Mouse (Mus musculus) ZHBTc4 (cell line): ENCODE data around the gene Ap1s2.

ENCODE experiments used
- DNase-seq: peaks from one replicate; pipeline ENCODE4 v3.0.0-alpha.2; 2011; ENCODE audit warnings: low read depth, low spot score

Gene Ap1s2

GRCm38 (mm10) chrX:163908337-163909250 is at the start of gene Ap1s2:
Gene Ap1s2 (plus strand): TSS chrX:163909017.
- peak; percentile 96 for DNase-seq

DNA sequence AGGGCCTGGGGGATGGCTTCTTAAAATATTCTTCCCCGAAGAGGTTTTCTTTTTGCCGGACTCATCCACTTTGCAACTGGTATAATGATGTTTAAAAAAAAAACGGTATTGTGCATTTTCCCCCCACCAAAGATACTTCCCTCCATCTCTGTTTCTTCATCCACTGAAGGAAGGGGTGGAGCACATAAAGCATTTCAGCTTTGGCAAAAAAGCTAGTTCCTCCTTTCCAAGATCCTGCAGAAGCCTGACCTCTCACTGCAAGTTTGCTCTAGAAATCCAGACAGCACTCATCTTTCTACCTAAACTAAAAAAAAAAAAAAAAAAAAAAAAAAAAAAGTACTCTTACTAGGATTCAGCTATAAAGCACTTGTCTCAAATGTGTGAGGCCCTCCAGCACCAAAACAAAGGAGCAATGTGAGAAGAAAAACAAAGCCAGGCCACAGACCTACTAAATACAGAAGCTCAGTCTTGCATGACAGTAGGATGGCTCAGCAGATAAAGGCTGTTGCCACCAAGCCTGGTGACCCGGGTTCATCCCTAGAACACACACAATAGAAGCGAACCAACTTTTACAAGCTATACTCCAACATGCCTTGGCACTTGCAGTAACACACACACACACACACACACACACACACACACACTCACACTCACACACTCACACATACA is 41.0 kb upstream of the Ap1s2 start:
- no peak for DNase-seq

DNA sequence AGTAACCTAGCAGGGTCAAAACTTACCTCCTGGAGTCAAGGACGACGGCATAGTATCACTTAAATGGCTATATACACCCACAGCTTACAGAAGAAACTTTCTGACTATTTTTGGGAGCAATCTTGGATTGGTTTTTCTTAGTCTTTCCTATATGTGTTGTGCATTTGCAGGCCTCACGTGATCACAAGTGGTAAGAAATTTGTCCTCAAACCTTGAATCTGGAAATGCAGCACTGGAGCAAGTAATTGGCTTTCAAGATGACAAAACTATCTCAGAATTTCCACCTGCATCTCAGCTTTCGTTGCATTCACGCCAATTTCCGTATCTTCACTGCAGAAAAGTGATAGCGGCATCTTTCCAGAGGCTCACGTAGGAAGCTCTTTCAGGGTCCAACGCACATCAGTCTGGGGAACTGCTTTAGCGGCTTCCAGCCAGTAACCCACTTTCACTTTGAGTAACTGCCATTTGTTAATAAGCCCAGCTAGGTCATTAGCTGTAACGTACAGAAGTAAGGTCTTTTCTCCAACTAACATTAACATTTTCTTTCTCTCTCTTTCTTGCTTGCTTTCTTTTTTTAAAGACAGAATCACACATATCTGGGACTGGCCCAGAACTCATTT is 40.0 kb upstream of the Ap1s2 start:
- no peak for DNase-seq

- no peak for DNase-seq
These were observed 32.9 kb upstream of the Ap1s2 start for GRCm38 (mm10) chrX:163875932-163876331.

DNA sequence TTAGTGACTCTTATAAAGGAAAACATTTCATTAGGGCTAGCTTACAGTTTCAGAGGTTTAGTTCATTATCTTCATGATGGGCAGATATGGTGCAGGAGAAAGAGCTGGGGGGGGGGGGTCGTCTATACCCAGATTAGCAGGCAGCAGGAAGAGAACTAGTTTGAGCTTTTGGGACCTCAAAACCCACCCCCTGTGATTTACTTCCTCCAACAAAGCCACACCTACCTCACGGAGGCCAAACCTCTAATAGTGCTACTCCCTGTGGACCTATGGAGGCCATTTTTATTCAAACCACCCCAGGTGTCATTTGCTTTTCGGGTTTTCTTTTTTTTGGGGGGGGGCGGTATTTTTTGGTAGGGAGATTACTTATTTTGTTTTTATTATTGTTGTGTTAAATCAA is 32.2 kb upstream of the Ap1s2 start:
- DNase-seq = peak; percentile 52

- no peak for DNase-seq
These were observed 29.8 kb upstream of the Ap1s2 start for GRCm38 (mm10) chrX:163879039-163879438.

GRCm38 (mm10) chrX:163879461-163879860 is 29.4 kb upstream of the Ap1s2 start:
- DNase-seq = no peak

DNA sequence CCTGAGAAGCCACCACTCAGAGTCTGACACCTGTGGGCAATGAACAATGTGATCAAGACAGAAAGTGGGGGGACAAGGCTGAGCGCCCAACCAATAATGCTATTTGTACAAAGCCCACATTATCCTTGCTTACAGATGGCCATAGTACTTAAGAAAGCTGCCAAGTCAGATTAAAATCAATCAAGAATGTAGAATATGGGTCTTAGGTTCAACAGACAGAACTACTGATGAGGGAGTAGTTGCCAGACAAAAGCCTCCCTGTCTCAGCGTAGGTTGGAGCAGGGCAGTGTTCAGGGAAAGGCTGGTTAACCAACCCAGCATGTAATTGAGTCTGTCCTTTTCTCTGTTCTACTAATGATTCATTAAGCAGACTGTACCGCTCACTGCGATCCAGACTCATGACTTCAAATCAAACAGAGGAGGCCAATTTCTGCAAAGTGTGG is 23.3 kb upstream of the Ap1s2 start:
- no peak for DNase-seq

DNA sequence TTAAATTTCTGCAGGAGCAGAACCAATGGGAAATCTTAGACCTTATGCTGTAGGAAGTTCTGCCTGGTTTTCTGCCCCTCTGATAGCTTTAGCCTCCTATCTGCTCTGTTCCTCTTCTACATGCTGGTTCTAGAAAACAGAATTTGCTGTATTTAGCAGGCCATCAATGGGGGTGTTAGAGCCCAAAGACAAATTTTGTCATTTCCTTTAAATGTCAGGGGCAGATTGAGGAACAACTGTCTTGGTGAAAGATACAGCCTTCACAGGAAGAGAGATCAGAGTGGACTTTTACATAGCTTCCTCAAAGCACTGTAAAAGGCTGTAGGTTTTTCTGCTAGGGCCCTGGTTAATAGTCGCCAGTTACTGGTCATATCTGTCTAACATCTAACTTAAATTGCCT is 11.5 kb upstream of the Ap1s2 start:
- no peak for DNase-seq

GRCm38 (mm10) chrX:163899431-163900020 is 9.3 kb upstream of the Ap1s2 start:
- peak; percentile 79 for DNase-seq

- DNase-seq = no peak
These were observed 2.0 kb upstream of the Ap1s2 start for GRCm38 (mm10) chrX:163906861-163907260.

- DNase-seq = no peak
These were observed 847 bp upstream of the Ap1s2 start for GRCm38 (mm10) chrX:163908003-163908336.

GRCm38 (mm10) chrX:163909381-163909780 is 564 bp downstream of the Ap1s2 start:
- peak; percentile 39 for DNase-seq

DNA sequence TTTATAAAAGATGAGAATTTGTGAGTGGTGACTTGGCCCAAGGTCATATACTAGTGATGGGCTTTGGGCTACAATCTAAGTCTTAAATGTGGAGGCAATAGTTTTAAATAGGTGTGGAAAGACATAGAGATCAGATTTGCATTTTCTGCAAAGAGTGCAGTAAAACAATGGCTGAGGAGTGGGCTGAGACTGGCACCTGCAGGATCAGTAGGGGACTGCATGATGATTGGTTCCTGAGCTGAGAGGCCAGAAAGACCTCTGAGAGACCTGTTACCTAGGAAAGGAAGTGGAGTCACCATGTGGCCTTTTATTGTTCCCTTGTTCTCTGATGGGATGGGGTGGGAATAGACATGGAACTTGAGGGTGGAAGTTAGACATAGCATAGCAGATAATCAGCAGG is 4.0 kb downstream of the Ap1s2 start:
- peak; percentile 52 for DNase-seq

- no peak for DNase-seq
These were observed 20.7 kb downstream of the Ap1s2 start for GRCm38 (mm10) chrX:163929550-163929949.

DNA sequence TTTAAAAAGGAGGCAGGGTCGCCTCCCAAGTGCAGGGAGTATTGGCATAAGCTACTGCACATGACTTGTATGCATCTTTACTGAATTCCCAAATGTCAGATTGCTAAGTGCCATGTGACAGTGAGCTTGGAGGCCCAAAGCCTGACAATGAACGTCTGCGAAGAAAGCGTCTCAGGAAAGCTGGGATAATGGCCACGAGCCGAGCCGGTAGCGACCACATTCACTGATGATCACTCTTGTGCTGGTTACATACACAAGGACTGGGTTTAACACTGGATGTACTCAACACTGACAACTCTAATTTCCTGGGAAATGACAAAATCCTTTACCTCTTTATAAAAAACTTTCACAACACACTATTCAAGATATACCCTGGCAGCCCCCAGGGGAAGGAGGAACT is 25.9 kb downstream of the Ap1s2 start:
- no peak for DNase-seq

- no peak for DNase-seq
These were observed 29.8 kb downstream of the Ap1s2 start for GRCm38 (mm10) chrX:163938587-163938986.

DNA sequence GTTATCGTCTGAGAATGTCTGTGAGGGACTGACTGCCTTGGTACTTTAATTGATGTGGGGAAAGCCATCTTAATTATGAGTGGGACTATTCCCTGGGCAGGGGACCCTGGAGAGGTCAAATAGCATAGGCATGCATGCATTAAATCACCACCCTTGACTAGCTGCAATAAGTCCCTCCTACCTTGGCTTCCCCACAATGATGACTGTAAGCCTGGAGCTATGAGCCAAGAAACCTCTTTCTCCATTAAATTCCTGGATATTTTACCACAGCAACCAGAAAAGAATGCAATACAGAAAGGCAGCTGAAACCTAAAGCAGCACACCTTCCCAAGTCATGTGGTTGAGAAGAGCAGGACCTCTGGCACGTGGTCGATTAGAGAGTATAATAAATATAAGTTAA is 35.6 kb downstream of the Ap1s2 start:
- no peak for DNase-seq

DNA sequence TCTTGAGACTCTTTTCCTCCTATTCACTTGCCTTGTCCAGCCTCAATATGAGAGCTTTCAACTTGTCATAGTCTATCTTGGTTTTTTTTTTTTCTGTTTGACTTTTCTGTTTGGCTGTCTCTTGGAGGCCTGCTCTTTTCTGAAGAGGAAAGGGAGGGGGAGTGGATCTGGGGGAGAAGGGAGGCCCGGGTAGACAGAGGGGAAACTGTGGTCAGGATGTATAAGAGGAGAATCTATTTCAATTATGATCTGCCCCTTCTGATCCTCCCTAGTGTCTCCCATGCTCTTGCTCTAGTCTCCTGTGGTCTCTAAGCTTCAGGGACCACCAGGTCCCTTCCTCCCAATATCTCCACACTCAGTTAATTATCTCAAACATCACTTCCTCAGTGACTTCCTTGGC is 42.8 kb downstream of the Ap1s2 start:
- DNase-seq = no peak

DNA sequence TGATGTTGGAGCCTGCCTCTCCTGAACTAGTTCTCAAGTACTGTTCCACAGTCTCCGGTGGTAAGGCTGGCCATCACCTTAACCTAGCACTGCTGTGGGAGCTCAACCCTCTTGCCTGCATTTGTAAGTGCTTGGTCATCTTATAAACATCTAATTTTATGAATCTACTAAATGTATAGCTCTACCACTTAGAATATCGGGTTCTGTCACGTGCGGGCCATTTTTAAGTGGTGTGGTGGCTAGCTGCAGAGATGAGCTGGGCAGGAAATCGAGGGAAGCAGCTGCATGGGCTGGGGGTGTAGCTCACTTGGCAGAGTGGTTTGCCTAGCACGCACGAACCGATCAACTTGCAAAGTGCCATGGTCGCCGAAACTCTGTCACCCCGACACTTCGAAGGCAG is 48.6 kb downstream of the Ap1s2 start:
- DNase-seq = no peak

- peak; percentile 87 for DNase-seq
These were observed 49.1 kb downstream of the Ap1s2 start for GRCm38 (mm10) chrX:163957803-163958466.

DNA sequence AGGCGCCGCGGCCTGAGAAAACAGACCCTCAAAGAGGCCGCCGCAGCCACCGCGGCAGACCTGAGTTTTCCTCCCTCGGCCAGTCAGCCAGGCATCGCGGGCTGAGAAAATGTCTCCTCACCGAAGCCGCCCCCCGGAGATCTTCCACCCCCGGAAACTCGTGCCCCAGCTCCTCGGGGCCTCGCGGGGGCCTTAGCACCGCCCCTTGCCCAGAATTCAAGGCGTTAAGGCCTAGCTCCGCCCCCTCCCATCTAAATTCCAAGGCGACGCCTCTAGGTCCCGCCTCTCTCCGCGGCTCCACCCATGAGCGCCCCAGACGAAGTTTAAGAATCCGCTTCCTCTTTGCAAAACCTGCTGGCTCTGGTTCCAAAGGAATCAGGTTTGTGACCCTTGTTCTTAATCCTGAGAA is 49.7 kb downstream of the Ap1s2 start, which contains the start of gene Zrsr2:
TSS of gene Zrsr2 (minus strand) at position 195 of the 409 bp plus-strand sequence.
- DNase-seq = peak; percentile 95
